Mouse (Mus musculus): Measurements from ENCODE around the gene 2300002M23Rik.

2300002M23Rik gene

DNA sequence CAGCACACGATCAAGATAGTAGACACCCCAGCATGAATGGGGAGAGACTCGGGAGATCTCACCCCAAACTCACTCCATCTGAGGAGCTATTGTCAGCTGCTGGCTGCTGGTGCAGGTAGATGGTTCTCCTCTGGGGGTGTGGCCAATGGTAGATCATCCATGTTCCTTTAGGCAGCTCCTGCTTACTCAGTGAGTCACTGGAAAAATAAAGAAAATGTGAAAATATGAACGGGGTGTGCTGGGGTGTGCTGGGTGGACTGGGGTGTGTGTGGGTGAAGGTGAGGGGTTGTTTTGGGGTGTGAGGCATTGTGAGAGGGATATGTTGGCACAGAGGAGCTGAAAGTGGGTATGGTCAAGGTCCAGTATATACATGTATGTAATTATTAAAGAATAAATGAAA is 30.1 kb downstream of the 2300002M23Rik start:
- no peak for ATAC-seq (ENCODE audit: insufficient number of reproducible peaks, low FRiP score, low TSS enrichment)

DNA sequence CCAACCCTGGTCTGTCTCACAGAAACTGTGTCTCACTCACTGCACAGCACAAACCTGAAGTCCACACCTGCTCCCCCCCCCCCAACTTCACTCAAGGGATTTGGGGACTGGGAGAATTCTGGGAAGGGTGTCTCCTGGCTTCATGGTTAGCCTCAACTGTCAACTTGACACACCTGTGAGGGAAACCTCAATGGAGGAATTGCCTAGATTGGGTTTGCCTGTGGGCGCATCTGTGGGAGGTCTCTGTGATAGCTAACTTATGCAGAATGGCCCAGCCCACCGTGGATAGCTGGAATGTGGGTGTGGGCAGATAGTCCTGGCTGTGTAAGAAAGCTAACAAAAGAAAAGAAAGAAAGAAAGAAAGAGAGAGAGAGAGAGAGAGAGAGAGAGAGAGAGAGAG is 34.0 kb downstream of the 2300002M23Rik start, which contains the start of gene Sfta2:
Gene Sfta2, plus strand, starts transcription at position 301 of the 400 bp plus-strand sequence.
- no peak for ATAC-seq (ENCODE audit: insufficient number of reproducible peaks, low FRiP score, low TSS enrichment)

DNA sequence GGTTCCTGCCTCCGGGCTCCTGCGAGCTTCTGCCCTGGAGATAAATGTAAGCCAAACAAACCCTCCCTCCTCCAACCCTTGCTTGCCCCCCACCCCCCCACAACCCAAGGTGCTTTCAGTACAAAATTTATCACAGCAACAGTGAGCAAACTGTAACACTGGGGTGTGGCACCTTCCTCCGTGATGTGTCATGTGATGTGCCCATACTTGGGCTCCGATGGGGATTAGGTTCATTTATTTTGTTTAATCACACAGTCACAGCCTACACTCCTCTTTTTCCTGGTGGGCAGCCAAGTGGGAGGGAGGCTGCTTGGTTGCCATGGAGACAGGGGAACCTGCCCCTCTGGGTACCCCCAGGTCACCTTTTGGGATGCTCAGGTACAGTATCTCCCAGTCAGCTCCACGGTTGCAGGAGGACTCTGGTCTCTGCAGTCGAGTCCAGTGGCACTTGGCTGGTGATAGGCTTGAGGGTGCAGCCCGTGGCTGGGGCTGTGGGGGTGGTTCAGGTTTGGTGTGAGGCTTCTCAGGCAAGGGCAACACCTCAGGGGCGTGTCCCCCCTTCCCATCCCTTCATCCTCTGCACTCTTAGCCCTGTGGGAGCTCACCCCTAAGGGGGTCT is 34.6 kb downstream of the 2300002M23Rik start:
- no peak for ATAC-seq (ENCODE audit: insufficient number of reproducible peaks, low FRiP score, low TSS enrichment)

DNA sequence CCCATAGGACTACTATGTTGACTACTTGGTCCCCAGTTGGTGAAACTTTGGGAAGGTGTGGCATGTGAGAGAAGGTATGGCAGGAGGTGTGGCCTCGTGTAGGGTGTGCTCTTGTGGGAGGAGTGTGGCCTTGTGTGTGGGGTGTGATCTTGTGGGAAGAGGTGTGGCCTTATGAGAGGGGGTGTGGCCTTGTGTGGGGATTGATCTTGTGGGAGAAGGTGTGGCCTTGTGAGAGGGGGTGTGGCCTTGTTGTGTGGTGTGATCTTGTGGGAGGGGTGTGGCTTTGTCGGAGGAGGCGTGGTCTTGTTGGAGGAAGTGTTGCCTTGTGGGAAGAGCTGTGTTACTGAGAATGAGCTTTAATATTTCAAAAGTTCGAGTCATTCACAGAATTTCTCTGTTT is 49.9 kb downstream of the 2300002M23Rik start:
- ATAC-seq (ENCODE audit: insufficient number of reproducible peaks, low FRiP score, low TSS enrichment), result no peak
